Mouse (Mus musculus) MEL (cell line): ENCODE results near the gene Fbxo36. TPM values are rescaled to one million over a fixed set of nuclear protein-coding genes. Genes with fewer than 3 reads are reported as not detected.
A peak's percentile ranks its signal among the peaks of the same experiment; 100 is the strongest.

Experiments used
- DNase-seq: peaks from one replicate; pipeline ENCODE4 v3.0.0; 2011; ENCODE audit warnings: low read depth, low spot score
- H3K27ac ChIP-seq: 2 replicates; pipeline ENCODE4 v1.5.1; 2012; ENCODE audit warnings: low read depth, mild to moderate bottlenecking, control low read depth, low read length, moderate library complexity; ENCODE audit not compliant: control insufficient read depth
- H3K27me3 ChIP-seq, 2 experiments: fragments of 150-350 bp in 1 of 2; sonication (generic) in 1 of 2; 2 replicates each; pipeline ENCODE4 v1.6.1; 2012; ENCODE audit warnings: low read length in 2 of 2, mild to moderate bottlenecking in 2 of 2, improper control_type of control experiment in 1 of 2, moderate library complexity in 1 of 2; ENCODE audit not compliant: insufficient read depth in 2 of 2, control insufficient read depth in 1 of 2
- H3K36me3 ChIP-seq, 2 experiments: 2 replicates each; pipeline ENCODE4 v1.6.1; 2012 to 2014; ENCODE audit warnings: low read length in 2 of 2, improper control_type of control experiment in 1 of 2, inconsistent platforms in 1 of 2, mild to moderate bottlenecking in 1 of 2; ENCODE audit not compliant: insufficient read depth in 2 of 2, control insufficient read depth in 1 of 2
- H3K4me1 ChIP-seq, 2 experiments: fragments of 150-350 bp in 1 of 2; sonication (generic) in 1 of 2; 2 replicates each; pipeline ENCODE4 v1.6.1; 2012; ENCODE audit warnings: low read length in 2 of 2, improper control_type of control experiment in 1 of 2, mild to moderate bottlenecking in 1 of 2; ENCODE audit not compliant: insufficient read depth in 2 of 2, control insufficient read depth in 1 of 2
- H3K4me3 ChIP-seq, 2 experiments: fragments of 150-350 bp in 1 of 2; sonication (generic) in 1 of 2; 2 replicates each; pipeline ENCODE4 v1.5.1; 2012; ENCODE audit warnings: low read depth in 2 of 2, low read length in 2 of 2, mild to moderate bottlenecking in 2 of 2, moderate library complexity in 2 of 2, control low read depth in 1 of 2, improper control_type of control experiment in 1 of 2; ENCODE audit not compliant: control insufficient read depth in 1 of 2, insufficient read depth in 1 of 2
- H3K79me2 ChIP-seq: 2 replicates; pipeline ENCODE4 v1.6.1; 2012; ENCODE audit warnings: mild to moderate bottlenecking, low read length, moderate library complexity; ENCODE audit not compliant: control insufficient read depth, poor library complexity, insufficient read depth
- H3K9ac ChIP-seq: 2 replicates; pipeline ENCODE4 v1.6.1; 2012; ENCODE audit warnings: low read depth, mild to moderate bottlenecking, control low read depth, low read length, moderate library complexity; ENCODE audit not compliant: control insufficient read depth, poor library complexity, severe bottlenecking
- H3K9me3 ChIP-seq: fragments of 150-350 bp; sonication (generic); replicated peaks from 2 replicates; pipeline ENCODE4 v1.6.1; 2012; ENCODE audit warnings: mild to moderate bottlenecking, low read length, improper control_type of control experiment, moderate library complexity; ENCODE audit not compliant: insufficient read depth
- BHLHE40 ChIP-seq: IDR thresholded peaks from 2 replicates; pipeline ENCODE4 v1.6.1; 2012; ENCODE audit warnings: low read depth, mild to moderate bottlenecking, inconsistent platforms, low read length, improper control_type of control experiment, borderline replicate concordance
- CHD1 ChIP-seq: IDR thresholded peaks from 2 replicates; pipeline ENCODE4 v1.6.1; 2012; ENCODE audit warnings: low read depth, mild to moderate bottlenecking, inconsistent platforms, low read length, improper control_type of control experiment
- CHD2 ChIP-seq: IDR thresholded peaks from 2 replicates; pipeline ENCODE4 v1.6.1; 2011; ENCODE audit warnings: low read length, improper control_type of control experiment
- CTCF ChIP-seq, 3 experiments: IDR thresholded peaks in 2 of 3; conservative IDR thresholded peaks in 1 of 3; 2 replicates each; pipeline ENCODE4 v1.5.1; 2011 to 2012; ENCODE audit warnings: low read length in 3 of 3, low read depth in 2 of 3, mild to moderate bottlenecking in 2 of 3, improper control_type of control experiment in 1 of 3, inconsistent platforms in 1 of 3, mixed read lengths in 1 of 3, moderate library complexity in 1 of 3; ENCODE audit not compliant: control insufficient read depth in 1 of 3, insufficient read depth in 1 of 3, poor library complexity in 1 of 3, severe bottlenecking in 1 of 3
- E2F4 ChIP-seq: IDR thresholded peaks from 2 replicates; pipeline ENCODE4 v1.6.1; 2011; ENCODE audit warnings: low read depth, low read length, improper control_type of control experiment, borderline replicate concordance
- ELF1 ChIP-seq: IDR thresholded peaks from 2 replicates; pipeline ENCODE4 v1.6.1; 2014; ENCODE audit warnings: low read depth, mild to moderate bottlenecking, inconsistent platforms, low read length, improper control_type of control experiment, moderate library complexity
- ETS1 ChIP-seq: IDR thresholded peaks from 2 replicates; pipeline ENCODE4 v1.6.1; 2012; ENCODE audit warnings: low read depth, mild to moderate bottlenecking, inconsistent platforms, low read length, improper control_type of control experiment, moderate library complexity
- GATA1 ChIP-seq: IDR thresholded peaks from 2 replicates; pipeline ENCODE4 v1.6.1; 2011; ENCODE audit warnings: low read depth, low read length, improper control_type of control experiment
- HCFC1 ChIP-seq: IDR thresholded peaks from 2 replicates; pipeline ENCODE4 v1.6.1; 2012; ENCODE audit warnings: low read depth, mild to moderate bottlenecking, inconsistent platforms, low read length, improper control_type of control experiment, moderate library complexity
- JUND ChIP-seq: IDR thresholded peaks from 2 replicates; pipeline ENCODE4 v1.6.1; 2011; ENCODE audit warnings: low read depth, mild to moderate bottlenecking, improper control_type of control experiment, low read length
- KAT2A ChIP-seq: conservative IDR thresholded peaks from 2 replicates; pipeline ENCODE4 v1.6.1; 2012; ENCODE audit warnings: low read depth, low read length, improper control_type of control experiment, inconsistent platforms
- MAX ChIP-seq: IDR thresholded peaks from 2 replicates; pipeline ENCODE4 v1.6.1; 2011; ENCODE audit warnings: low read length, improper control_type of control experiment
- MAZ ChIP-seq: IDR thresholded peaks from 2 replicates; pipeline ENCODE4 v1.6.1; 2012; ENCODE audit warnings: low read depth, mild to moderate bottlenecking, inconsistent platforms, low read length, improper control_type of control experiment
- MEF2A ChIP-seq: IDR thresholded peaks from 2 replicates; pipeline ENCODE4 v1.6.1; 2014; ENCODE audit warnings: low read depth, mild to moderate bottlenecking, inconsistent platforms, low read length, improper control_type of control experiment; ENCODE audit not compliant: poor library complexity, insufficient replicate concordance, severe bottlenecking; ENCODE audit errors: extremely low read depth
- MYC ChIP-seq: IDR thresholded peaks from 2 replicates; pipeline ENCODE4 v1.6.1; 2011; ENCODE audit warnings: low read depth, mild to moderate bottlenecking, low read length, improper control_type of control experiment, moderate library complexity
- NELFE ChIP-seq: IDR thresholded peaks from 2 replicates; pipeline ENCODE4 v1.6.1; 2011; ENCODE audit warnings: low read depth, low read length, improper control_type of control experiment
- POLR2A ChIP-seq, 2 experiments: IDR thresholded peaks; 2 replicates each; pipeline ENCODE4 v1.6.1; 2011 to 2012; ENCODE audit warnings: low read length in 2 of 2, mild to moderate bottlenecking in 2 of 2, control low read depth in 1 of 2, improper control_type of control experiment in 1 of 2, low read depth in 1 of 2, moderate library complexity in 1 of 2; ENCODE audit not compliant: control insufficient read depth in 1 of 2, insufficient read depth in 1 of 2, poor library complexity in 1 of 2
- POLR2AphosphoS2 ChIP-seq: IDR thresholded peaks from 2 replicates; pipeline ENCODE4 v1.6.1; 2011; ENCODE audit warnings: low read length, improper control_type of control experiment
- POLR2AphosphoS5 ChIP-seq: IDR thresholded peaks from 2 replicates; pipeline ENCODE4 v1.6.1; 2012; ENCODE audit warnings: low read depth, borderline replicate concordance, mild to moderate bottlenecking, inconsistent platforms, low read length, moderate library complexity, mixed read lengths
- RAD21 ChIP-seq: IDR thresholded peaks from 2 replicates; pipeline ENCODE4 v1.6.1; 2011; ENCODE audit warnings: mild to moderate bottlenecking, low read depth, low read length, improper control_type of control experiment
- RCOR1 ChIP-seq: IDR thresholded peaks from 2 replicates; pipeline ENCODE4 v1.6.1; 2012; ENCODE audit warnings: low read depth, mild to moderate bottlenecking, inconsistent platforms, low read length, improper control_type of control experiment
- SIN3A ChIP-seq: IDR thresholded peaks from 2 replicates; pipeline ENCODE4 v1.6.1; 2012; ENCODE audit warnings: low read length, improper control_type of control experiment, inconsistent platforms
- SMC3 ChIP-seq: IDR thresholded peaks from 2 replicates; pipeline ENCODE4 v1.6.1; 2011; ENCODE audit warnings: low read depth, low read length, improper control_type of control experiment
- TAL1 ChIP-seq: IDR thresholded peaks from 2 replicates; pipeline ENCODE4 v1.6.1; 2012; ENCODE audit warnings: mild to moderate bottlenecking, inconsistent platforms, low read length, moderate library complexity, mixed read lengths
- TBP ChIP-seq: IDR thresholded peaks from 2 replicates; pipeline ENCODE4 v1.8.0; 2011; ENCODE audit warnings: low read depth, low read length, improper control_type of control experiment
- TCF12 ChIP-seq: IDR thresholded peaks from 2 replicates; pipeline ENCODE4 v1.6.1; 2014; ENCODE audit warnings: low read depth, mild to moderate bottlenecking, inconsistent platforms, low read length, improper control_type of control experiment, moderate library complexity
- UBTF ChIP-seq: IDR thresholded peaks from 2 replicates; pipeline ENCODE4 v1.6.1; 2012; ENCODE audit warnings: low read depth, mild to moderate bottlenecking, inconsistent platforms, low read length, improper control_type of control experiment, moderate library complexity, borderline replicate concordance; ENCODE audit not compliant: insufficient read depth
- USF1 ChIP-seq: IDR thresholded peaks from 2 replicates; pipeline ENCODE4 v1.6.1; 2014; ENCODE audit warnings: low read depth, mild to moderate bottlenecking, inconsistent platforms, low read length, improper control_type of control experiment, moderate library complexity
- USF2 ChIP-seq, 2 experiments: IDR thresholded peaks; 2 replicates each; pipeline ENCODE4 v1.6.1; 2011 to 2012; ENCODE audit warnings: improper control_type of control experiment in 2 of 2, low read length in 2 of 2, borderline replicate concordance in 1 of 2, inconsistent platforms in 1 of 2, low read depth in 1 of 2, mild to moderate bottlenecking in 1 of 2; ENCODE audit not compliant: insufficient read depth in 1 of 2
- ZC3H11A ChIP-seq: IDR thresholded peaks from 2 replicates; pipeline ENCODE4 v1.6.1; 2012; ENCODE audit warnings: low read depth, mild to moderate bottlenecking, inconsistent platforms, low read length, improper control_type of control experiment
- ZKSCAN1 ChIP-seq: IDR thresholded peaks from 2 replicates; pipeline ENCODE4 v1.6.1; 2012; ENCODE audit warnings: low read depth, mild to moderate bottlenecking, inconsistent platforms, low read length, improper control_type of control experiment, moderate library complexity
- ZMIZ1 ChIP-seq: IDR thresholded peaks from 2 replicates; pipeline ENCODE4 v1.6.1; 2012; ENCODE audit warnings: low read depth, mild to moderate bottlenecking, inconsistent platforms, low read length, improper control_type of control experiment, moderate library complexity
- ZNF384 ChIP-seq: IDR thresholded peaks from 2 replicates; pipeline ENCODE4 v1.6.1; 2012; ENCODE audit warnings: low read depth, mild to moderate bottlenecking, inconsistent platforms, low read length, improper control_type of control experiment
- polyA plus RNA-seq, 2 experiments: library from polyadenylated mRNA; stranded (reverse) in 1 of 2; unstranded in 1 of 2; fragments of >175 nt in 1 of 2; fragments of >200 nt in 1 of 2; gene quantifications; 2 replicates each; pipeline versions ENCODE4 v1.2.1 to v1.2.4; 2012; ENCODE audit warnings: low replicate concordance in 2 of 2, low read depth in 1 of 2; ENCODE audit not compliant: insufficient read length in 2 of 2, insufficient read depth in 1 of 2, missing spikeins in 1 of 2
- total RNA-seq: library from RNA; depleted of rRNA; stranded (reverse); fragments of 300-350 nt; gene quantifications from 2 replicates; pipeline ENCODE4 v1.2.3, GENCODE M21; 2012

The Fbxo36 gene
- total and polyA plus RNA-seq, 3 experiments, result 2.5 to 2.9 TPM; not detected in 1

- no peaks in the 10 kb centered on the region for H3K4me1 ChIP-seq
- no peak overlapping the region for H3K4me3 ChIP-seq
- TF ChIP-seq ETS1 (no peak), RAD21 (peak; percentile 67), MEF2A (no peak), GATA1 (no peak), USF1 (no peak), CTCF (IDR thresholded peaks at IDR 0.05 in 2 of 3, conservative IDR thresholded peaks at IDR 0.05 in 1 of 3; ENCODE audit: control insufficient read depth in 1 of 3, insufficient read depth in 1 of 3, low read depth in 2 of 3, low read length in 3 of 3, poor library complexity in 1 of 3, severe bottlenecking in 1 of 3) (peak; percentile 3 to 54 (median 18); a peak in 2 of 6 replicates), ZC3H11A (peak; percentile 32; the same call in 1 of the 2 replicates), ELF1 (no peak), MYC (no peak), ZMIZ1 (no peak), TCF12 (no peak), NELFE (no peak), CHD1 (no peak), KAT2A (no peak), UBTF (no peak), RCOR1 (no peak), TAL1 (no peak), MAZ (no peak), MAX (no peak), POLR2A (IDR thresholded peaks at IDR 0.05; ENCODE audit: control insufficient read depth in 1 of 2, insufficient read depth in 1 of 2, low read depth in 1 of 2, low read length in 2 of 2, poor library complexity in 1 of 2) (no peak), BHLHE40 (no peak), JUND (no peak), E2F4 (no peak), POLR2AphosphoS2 (no peak), SIN3A (no peak), TBP (no peak), USF2 (IDR thresholded peaks at IDR 0.05; ENCODE audit: borderline replicate concordance in 1 of 2, insufficient read depth in 1 of 2, low read depth in 1 of 2, low read length in 2 of 2) (no peak), ZNF384 (peak; percentile 8; the same call in 1 of the 2 replicates), ZKSCAN1 (no peak), POLR2AphosphoS5 (no peak), HCFC1 (no peak), SMC3 (peak; percentile 58), CHD2 (no peak)
- DNase-seq, result peak; percentile 54
- H3K9me3 ChIP-seq, result no peaks in the 10 kb centered on the region
- H3K27me3 ChIP-seq, result no peaks in the 10 kb centered on the region
- H3K36me3 ChIP-seq, result no peaks in the 10 kb centered on the region
- no peak overlapping the region for H3K9ac ChIP-seq
- H3K27ac ChIP-seq, result no peak overlapping the region
- no peaks in the 10 kb centered on the region for H3K79me2 ChIP-seq
Observed at GRCm38 (mm10) chr1:84885174-84885573, 45.5 kb downstream of the Fbxo36 start.
